Mouse (Mus musculus): ENCODE data around the gene Slc12a3.
"Not testable (repeated sequence)": the region's sequence is repeated elsewhere in the genome, so short reads cannot be mapped to it uniquely, and the experiment has no call there.

Slc12a3 gene

GRCm38 (mm10) chr8:94376580-94376979, 47.6 kb downstream of the Slc12a3 start:
- DNase-seq: no peak

GRCm38 (mm10) chr8:94377031-94377430, 48.0 kb downstream of the Slc12a3 start:
- no peak for DNase-seq

- DNase-seq: no peak
Measured at GRCm38 (mm10) chr8:94377714-94378205, 48.8 kb downstream of the Slc12a3 start.

GRCm38 (mm10) chr8:94378763-94379415, 49.9 kb downstream of the Slc12a3 start:
- DNase-seq: no peak

GRCm38 (mm10) chr8:94379686-94380085, 50.7 kb downstream of the Slc12a3 start:
- no peak for DNase-seq

- no peak for DNase-seq
Measured at GRCm38 (mm10) chr8:94384166-94384565, 55.2 kb downstream of the Slc12a3 start.

GRCm38 (mm10) chr8:94385506-94386213, 56.7 kb downstream of the Slc12a3 start:
- no peak for DNase-seq

- peak; percentile 98 for DNase-seq
Measured at GRCm38 (mm10) chr8:94386214-94387026, 57.4 kb downstream of the Slc12a3 start, which contains the start of gene Herpud1. Gene Herpud1 (plus strand): TSS chr8:94386438.

GRCm38 (mm10) chr8:94387027-94387684, 58.2 kb downstream of the Slc12a3 start:
- DNase-seq: peak; percentile 90

- DNase-seq: no peak
Measured at GRCm38 (mm10) chr8:94387785-94388184, 58.8 kb downstream of the Slc12a3 start.

GRCm38 (mm10) chr8:94389531-94389930, 60.5 kb downstream of the Slc12a3 start:
- DNase-seq: no peak

- DNase-seq: no peak
Measured at GRCm38 (mm10) chr8:94390429-94390828, 61.4 kb downstream of the Slc12a3 start.

- DNase-seq: no peak
Measured at GRCm38 (mm10) chr8:94390910-94391309, 61.9 kb downstream of the Slc12a3 start.

- peak; percentile 63 for DNase-seq
Measured at GRCm38 (mm10) chr8:94392147-94392546, 63.1 kb downstream of the Slc12a3 start.

GRCm38 (mm10) chr8:94392648-94393047, 63.6 kb downstream of the Slc12a3 start:
- no peak for DNase-seq

- DNase-seq: no peak
Measured at GRCm38 (mm10) chr8:94395851-94396540, 67.0 kb downstream of the Slc12a3 start.

- peak; percentile 65 for DNase-seq
Measured at GRCm38 (mm10) chr8:94396964-94397657, 68.1 kb downstream of the Slc12a3 start.

GRCm38 (mm10) chr8:94398587-94398986, 69.6 kb downstream of the Slc12a3 start:
- no peak for DNase-seq

- DNase-seq: no peak
Measured at GRCm38 (mm10) chr8:94399361-94399953, 70.5 kb downstream of the Slc12a3 start.

- not testable (repeated sequence) for DNase-seq
Measured at GRCm38 (mm10) chr8:94399957-94400356, 71.0 kb downstream of the Slc12a3 start.
